Mouse (Mus musculus): ENCODE measurements around the gene Dlgap1.

- TF ChIP-seq CTCF (conservative IDR thresholded peaks at IDR 0.05; ENCODE audit: low read length) (no peak), NANOG (IDR thresholded peaks at IDR 0.05; ENCODE audit: borderline replicate concordance, low read length) (no peak)
These were observed 833.1 kb downstream of the Dlgap1 start for GRCm38 (mm10) chr17:70802022-70802421.
